Mouse (Mus musculus) lung, postnatal 36 days (tissue): Measurements from ENCODE around the gene Ptchd4.
A peak's percentile ranks its signal among the peaks of the same experiment; 100 is the strongest.

Experiments used
- DNase-seq: peaks from one replicate; pipeline ENCODE4 v3.0.0; 2022; ENCODE audit warnings: mixed read lengths

The Ptchd4 gene

GRCm38 (mm10) chr17:42315669-42316611 is at the start of gene Ptchd4:
TSS of gene Ptchd4 (plus strand) at chr17:42315947.
- DNase-seq, result peak; percentile 0

DNA sequence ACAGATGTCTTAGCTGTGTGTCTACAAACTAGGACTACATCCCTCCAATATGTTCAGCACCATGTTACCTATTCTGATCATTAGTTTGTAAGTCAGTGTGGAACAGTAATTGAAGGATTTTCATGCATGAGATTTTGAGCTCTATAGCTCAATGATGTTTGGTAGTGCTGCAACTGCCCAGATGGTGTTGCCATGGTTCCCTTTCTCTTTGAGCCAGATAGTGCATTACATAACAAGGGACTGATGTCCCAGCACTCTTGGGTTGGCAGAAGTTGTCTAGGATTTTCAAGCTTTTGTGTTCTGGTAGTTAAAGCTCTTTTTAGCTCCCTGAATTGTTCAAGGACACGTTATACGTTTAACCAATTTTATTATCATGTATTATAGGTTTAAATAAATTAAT is 38.9 kb upstream of the Ptchd4 start:
- no peak for DNase-seq

- no peak for DNase-seq
These were observed 31.4 kb upstream of the Ptchd4 start for GRCm38 (mm10) chr17:42284391-42284790.

GRCm38 (mm10) chr17:42286255-42286654 is 29.5 kb upstream of the Ptchd4 start:
- no peak for DNase-seq

DNA sequence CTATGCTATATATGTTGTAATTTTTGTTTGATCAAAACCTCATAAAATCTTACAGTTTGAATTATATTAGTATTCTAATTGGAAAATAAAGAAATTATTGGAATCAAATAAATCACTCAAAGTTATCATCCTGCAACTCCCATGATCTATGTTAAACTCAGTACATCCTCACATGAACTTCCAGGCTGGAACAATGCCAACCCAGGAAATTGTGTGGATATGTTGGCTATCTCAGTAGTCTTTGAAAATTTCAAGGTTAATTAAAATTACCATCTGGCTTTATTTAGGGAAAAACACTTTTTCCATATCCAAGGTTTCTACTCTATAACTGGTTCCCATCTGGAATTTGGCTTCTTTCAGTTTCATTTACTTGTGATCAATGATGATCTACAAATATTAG is 25.4 kb upstream of the Ptchd4 start:
- no peak for DNase-seq

GRCm38 (mm10) chr17:42291793-42292192 is 24.0 kb upstream of the Ptchd4 start:
- DNase-seq, result no peak

DNA sequence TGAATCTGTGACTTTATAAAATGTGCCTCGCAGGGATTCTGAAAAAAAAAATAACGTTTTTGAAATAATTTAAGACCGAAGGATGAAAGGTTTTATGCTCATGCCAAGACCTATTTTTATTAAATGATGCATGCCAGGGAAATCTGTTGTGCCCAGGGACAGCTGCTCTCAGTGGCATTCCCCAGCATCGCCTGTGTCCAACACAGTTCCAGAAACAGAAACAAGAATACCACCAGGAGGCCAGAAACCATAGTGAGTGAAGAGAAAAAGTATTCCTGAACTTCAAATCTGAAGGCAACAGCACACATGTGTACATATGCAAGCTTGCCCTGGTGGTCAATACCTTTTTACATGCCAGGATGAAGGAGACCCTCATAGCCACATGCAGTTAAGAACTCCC is 17.8 kb upstream of the Ptchd4 start:
- DNase-seq, result no peak

GRCm38 (mm10) chr17:42299681-42300080 is 16.1 kb upstream of the Ptchd4 start:
- no peak for DNase-seq

- DNase-seq, result no peak
These were observed 12.6 kb upstream of the Ptchd4 start for GRCm38 (mm10) chr17:42303062-42303577.

DNA sequence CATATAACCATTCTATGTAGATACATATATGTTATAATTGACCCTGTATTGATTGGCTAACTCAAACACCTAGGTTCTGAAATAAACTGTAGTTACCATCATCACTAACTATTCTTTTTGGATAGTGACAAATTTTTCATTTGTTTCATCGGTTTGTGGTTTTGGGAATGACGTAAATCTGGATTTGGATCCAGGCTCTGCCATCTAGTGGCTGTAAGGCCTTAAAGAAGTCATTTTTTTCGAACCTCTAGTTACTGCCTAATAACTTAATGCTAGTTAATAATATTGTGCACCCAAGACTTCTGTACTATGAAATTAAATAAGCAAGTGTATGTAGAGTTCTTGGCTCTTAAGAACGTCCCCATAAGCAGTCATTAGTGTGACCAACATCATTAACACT is 11.5 kb upstream of the Ptchd4 start:
- DNase-seq, result no peak

GRCm38 (mm10) chr17:42307001-42307400 is 8.7 kb upstream of the Ptchd4 start:
- DNase-seq, result no peak

DNA sequence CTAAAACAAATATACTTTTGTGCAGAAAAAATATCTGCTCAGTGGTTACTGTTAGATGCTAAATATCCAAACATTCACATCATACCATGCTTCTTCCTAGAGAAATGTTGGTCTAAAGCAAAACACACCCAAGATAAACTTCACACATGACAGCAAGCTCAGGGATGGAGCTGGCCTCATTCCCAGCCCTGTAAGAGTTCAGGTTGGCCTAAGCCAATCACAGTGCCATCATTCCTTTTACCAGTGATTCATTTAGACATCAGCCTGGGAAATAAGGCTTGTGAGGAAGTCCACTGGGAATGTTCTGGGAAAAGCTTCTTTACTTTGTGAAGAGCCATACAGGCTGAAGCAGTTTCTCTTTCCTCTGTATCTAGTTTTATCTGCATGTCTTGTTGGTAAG is 5.6 kb upstream of the Ptchd4 start:
- no peak for DNase-seq

- DNase-seq, result no peak
These were observed 850 bp downstream of the Ptchd4 start for GRCm38 (mm10) chr17:42316612-42316982.

DNA sequence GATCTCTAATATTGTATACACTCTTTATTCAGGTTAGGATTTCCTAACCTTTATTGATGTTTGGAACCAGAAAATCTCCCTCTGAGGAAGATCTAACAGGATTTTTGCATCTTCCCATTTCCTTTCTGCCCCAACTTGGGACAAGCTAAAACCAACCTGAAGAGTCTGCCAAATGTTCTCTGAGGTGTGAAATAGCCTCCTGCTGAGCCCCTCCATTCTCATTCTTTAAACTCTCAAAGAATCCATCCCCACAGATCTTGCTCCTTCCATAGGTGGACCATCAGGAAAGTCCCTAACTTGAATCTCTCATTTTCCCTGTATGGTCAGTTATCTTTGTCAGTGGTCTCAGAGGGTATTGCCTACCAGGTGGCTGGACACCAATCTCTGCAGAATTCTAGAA is 20.0 kb downstream of the Ptchd4 start:
- DNase-seq, result no peak

GRCm38 (mm10) chr17:42336571-42336970 is 20.8 kb downstream of the Ptchd4 start:
- DNase-seq, result no peak

DNA sequence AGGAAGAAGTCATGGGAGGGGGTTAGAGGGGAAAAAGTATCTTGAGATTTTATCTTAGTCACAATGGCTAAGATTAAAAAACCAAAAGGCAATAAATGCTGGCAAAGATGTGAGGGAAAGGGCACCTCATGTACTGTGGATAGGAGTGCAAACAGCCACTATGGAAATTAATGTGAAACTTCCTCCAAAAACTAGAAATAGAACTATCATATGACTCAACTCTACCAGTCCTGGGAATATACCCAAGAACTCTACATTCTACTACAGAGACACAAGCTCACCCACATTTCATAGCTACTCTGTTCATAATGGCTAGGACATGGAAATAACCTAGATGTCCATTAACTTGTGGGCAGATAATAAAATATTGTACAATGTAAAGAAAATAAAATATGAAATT is 30.3 kb downstream of the Ptchd4 start:
- DNase-seq, result no peak

- DNase-seq, result no peak
These were observed 42.7 kb downstream of the Ptchd4 start for GRCm38 (mm10) chr17:42358481-42358880.

- DNase-seq, result no peak
These were observed 47.5 kb downstream of the Ptchd4 start for GRCm38 (mm10) chr17:42363085-42363710.

DNA sequence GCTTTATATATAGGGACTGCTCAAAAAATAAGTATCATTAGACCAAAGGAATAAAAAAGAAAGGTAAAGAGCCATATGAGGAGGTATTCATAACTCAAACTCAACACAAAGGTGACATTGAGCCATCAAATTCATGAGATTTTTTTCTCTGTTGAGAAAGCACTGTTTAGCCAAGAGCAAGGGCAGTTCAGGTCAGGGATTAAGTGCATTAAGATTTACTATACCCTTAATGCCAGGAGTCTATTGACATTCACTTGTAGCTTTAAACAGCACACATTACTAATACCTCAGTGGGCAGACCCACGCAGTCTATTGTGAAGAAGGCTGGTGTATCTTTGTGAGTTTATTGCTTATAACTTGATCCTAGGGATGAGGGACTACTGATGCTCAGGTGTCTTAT is 49.0 kb downstream of the Ptchd4 start:
- DNase-seq, result no peak

- no peak for DNase-seq
These were observed 59.1 kb downstream of the Ptchd4 start for GRCm38 (mm10) chr17:42374881-42375280.

DNA sequence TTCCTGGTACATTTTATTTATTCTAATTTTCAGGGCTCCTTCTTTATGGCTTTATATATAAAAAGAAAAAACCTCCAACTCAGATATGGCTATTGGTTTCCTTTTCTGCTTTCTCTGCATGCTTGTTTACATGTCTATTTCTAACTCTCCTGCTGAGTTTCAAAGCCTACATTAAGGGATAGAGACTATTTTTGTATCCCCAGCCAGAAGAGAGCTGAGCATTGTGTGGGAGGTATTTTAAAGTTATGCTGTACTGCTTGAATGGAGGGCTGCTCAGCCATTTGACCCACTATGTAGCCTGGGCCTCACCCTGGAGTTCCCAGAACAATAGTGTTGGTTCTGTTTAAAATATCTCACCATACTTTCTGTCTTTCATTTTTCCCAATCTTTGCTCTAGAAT is 77.3 kb downstream of the Ptchd4 start:
- DNase-seq, result no peak

DNA sequence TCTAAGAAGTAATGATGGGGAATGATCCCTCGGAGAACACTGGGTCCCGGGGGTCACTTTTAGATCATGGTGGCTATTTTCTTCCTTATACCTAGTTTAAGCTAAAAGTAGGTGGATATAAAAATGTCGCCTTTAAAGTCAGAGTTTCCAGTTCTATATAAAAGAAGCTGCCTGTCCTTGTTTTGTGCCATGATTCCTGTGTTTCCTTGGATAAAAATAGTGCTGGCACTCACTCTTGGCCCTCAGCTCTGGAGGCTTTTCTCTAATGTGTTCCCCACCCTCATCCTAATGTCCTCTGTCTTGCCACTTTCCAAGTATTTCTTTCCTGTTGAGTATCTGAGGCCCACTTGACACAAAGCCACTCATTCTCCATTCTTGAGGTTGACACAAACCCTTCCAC is 79.6 kb downstream of the Ptchd4 start:
- no peak for DNase-seq

DNA sequence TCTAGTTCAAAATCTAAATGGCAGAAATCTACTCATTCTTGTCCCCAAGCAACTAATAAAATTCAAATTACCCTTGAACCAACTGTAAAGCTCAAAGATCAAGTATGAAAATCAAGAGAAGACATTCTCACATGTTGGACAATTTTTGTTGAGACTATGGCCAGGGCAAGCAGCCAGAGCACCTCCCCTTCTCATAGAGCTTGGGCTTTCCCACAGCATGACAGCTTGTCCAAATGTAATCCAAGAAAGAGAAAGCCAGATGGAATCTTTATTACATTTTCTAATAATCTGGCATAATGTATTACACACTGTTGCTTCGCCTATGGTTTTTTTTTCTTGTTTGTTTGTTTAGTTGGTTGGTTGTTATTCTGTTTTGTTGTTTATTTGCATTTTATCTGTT is 102.7 kb downstream of the Ptchd4 start:
- no peak for DNase-seq

GRCm38 (mm10) chr17:42427961-42428360 is 112.2 kb downstream of the Ptchd4 start:
- no peak for DNase-seq
